Mouse (Mus musculus): ENCODE measurements around the gene D230025D16Rik. TPM values are rescaled to one million over a fixed set of nuclear protein-coding genes. Genes with fewer than 3 reads are reported as not detected.

The D230025D16Rik gene
- polyA plus RNA-seq, 1 experiment = 1.3 TPM

GRCm38 (mm10) chr8:105254966-105255350 lies 30.0 kb downstream of the D230025D16Rik start, which contains the start of gene B3gnt9:
Gene B3gnt9 (minus strand): TSS chr8:105255153.
- Histone ChIP-seq H3K36me3 (ENCODE audit: control insufficient read depth) (peaks cover 50% of the 10 kb centered on the region), H3K4me3 (replicated peaks) (peak within 1 kb of the TSS; percentile 83), H3K4me1 (ENCODE audit: control insufficient read depth) (peaks cover 53% of the 10 kb centered on the region), H3K9me3 (ENCODE audit: control insufficient read depth, low read length) (no peaks in the 10 kb centered on the region; the same call in 1 of the 2 replicates), H3K27me3 (ENCODE audit: control insufficient read depth) (peaks cover 23% of the 10 kb centered on the region)
- TF ChIP-seq GATA1 (IDR thresholded peaks at IDR 0.05; ENCODE audit: low read length) (no peak), TAL1 (IDR thresholded peaks at IDR 0.05; ENCODE audit: low read length) (no peak)

GRCm38 (mm10) chr8:105257318-105258114 lies 32.6 kb downstream of the D230025D16Rik start:
- peaks cover 44% of the 10 kb centered on the region for H3K27me3 ChIP-seq (ENCODE audit: control insufficient read depth)
- peaks cover 4% of the 10 kb centered on the region for H3K9me3 ChIP-seq (ENCODE audit: control insufficient read depth, low read length)
- no peak for TF ChIP-seq TAL1 (IDR thresholded peaks at IDR 0.05; ENCODE audit: low read length)
- no peak for TF ChIP-seq GATA1 (IDR thresholded peaks at IDR 0.05; ENCODE audit: low read length)
- no peak overlapping the region for H3K4me3 ChIP-seq (replicated peaks)
- peaks cover 27% of the 10 kb centered on the region for H3K36me3 ChIP-seq (ENCODE audit: control insufficient read depth)
- H3K4me1 ChIP-seq (ENCODE audit: control insufficient read depth) = peaks cover 69% of the 10 kb centered on the region

GRCm38 (mm10) chr8:105258911-105259720 lies 34.2 kb downstream of the D230025D16Rik start:
- H3K4me3 ChIP-seq (replicated peaks) = peak overlapping the region; percentile 40
- H3K4me1 ChIP-seq (ENCODE audit: control insufficient read depth) = peaks cover 66% of the 10 kb centered on the region
- H3K36me3 ChIP-seq (ENCODE audit: control insufficient read depth) = peaks cover 12% of the 10 kb centered on the region
- peaks cover 58% of the 10 kb centered on the region for H3K27me3 ChIP-seq (ENCODE audit: control insufficient read depth)
- TF ChIP-seq TAL1 (IDR thresholded peaks at IDR 0.05; ENCODE audit: low read length) = no peak
- TF ChIP-seq GATA1 (IDR thresholded peaks at IDR 0.05; ENCODE audit: low read length) = no peak
- peaks cover 4% of the 10 kb centered on the region for H3K9me3 ChIP-seq (ENCODE audit: control insufficient read depth, low read length)

- TF ChIP-seq GATA1 (IDR thresholded peaks at IDR 0.05; ENCODE audit: low read length) (no peak), TAL1 (IDR thresholded peaks at IDR 0.05; ENCODE audit: low read length) (no peak)
- Histone ChIP-seq H3K4me3 (replicated peaks) (peak overlapping the region; percentile 40), H3K4me1 (ENCODE audit: control insufficient read depth) (peaks cover 66% of the 10 kb centered on the region), H3K36me3 (ENCODE audit: control insufficient read depth) (peaks cover 12% of the 10 kb centered on the region), H3K27me3 (ENCODE audit: control insufficient read depth) (peaks cover 64% of the 10 kb centered on the region), H3K9me3 (ENCODE audit: control insufficient read depth, low read length) (peaks cover 4% of the 10 kb centered on the region)
Measured at GRCm38 (mm10) chr8:105259721-105260320, 34.9 kb downstream of the D230025D16Rik start.

- peaks cover 66% of the 10 kb centered on the region for H3K4me1 ChIP-seq (ENCODE audit: control insufficient read depth)
- peaks cover 12% of the 10 kb centered on the region for H3K36me3 ChIP-seq (ENCODE audit: control insufficient read depth)
- H3K27me3 ChIP-seq (ENCODE audit: control insufficient read depth) = peaks cover 71% of the 10 kb centered on the region
- H3K9me3 ChIP-seq (ENCODE audit: control insufficient read depth, low read length) = peaks cover 4% of the 10 kb centered on the region
- no peak for TF ChIP-seq GATA1 (IDR thresholded peaks at IDR 0.05; ENCODE audit: low read length)
- no peak for TF ChIP-seq TAL1 (IDR thresholded peaks at IDR 0.05; ENCODE audit: low read length)
- H3K4me3 ChIP-seq (replicated peaks) = no peak overlapping the region
Measured at GRCm38 (mm10) chr8:105260371-105261099, 35.6 kb downstream of the D230025D16Rik start.

- Histone ChIP-seq H3K9me3 (ENCODE audit: control insufficient read depth, low read length) (peaks cover 6% of the 10 kb centered on the region), H3K27me3 (ENCODE audit: control insufficient read depth) (peaks cover 79% of the 10 kb centered on the region), H3K4me3 (replicated peaks) (no peak overlapping the region), H3K36me3 (ENCODE audit: control insufficient read depth) (peaks cover 9% of the 10 kb centered on the region), H3K4me1 (ENCODE audit: control insufficient read depth) (peaks cover 56% of the 10 kb centered on the region)
- no peak for TF ChIP-seq TAL1 (IDR thresholded peaks at IDR 0.05; ENCODE audit: low read length)
- TF ChIP-seq GATA1 (IDR thresholded peaks at IDR 0.05; ENCODE audit: low read length) = no peak
Measured at GRCm38 (mm10) chr8:105261326-105261980, 36.5 kb downstream of the D230025D16Rik start.

- Histone ChIP-seq H3K9me3 (ENCODE audit: control insufficient read depth, low read length) (peaks cover 15% of the 10 kb centered on the region), H3K27me3 (ENCODE audit: control insufficient read depth) (peaks cover 91% of the 10 kb centered on the region), H3K4me1 (ENCODE audit: control insufficient read depth) (peaks cover 58% of the 10 kb centered on the region), H3K4me3 (replicated peaks) (peak overlapping the region; percentile 77), H3K36me3 (ENCODE audit: control insufficient read depth) (peaks cover 7% of the 10 kb centered on the region)
- no peak for TF ChIP-seq GATA1 (IDR thresholded peaks at IDR 0.05; ENCODE audit: low read length)
- no peak for TF ChIP-seq TAL1 (IDR thresholded peaks at IDR 0.05; ENCODE audit: low read length)
Measured at GRCm38 (mm10) chr8:105263244-105263912, 38.4 kb downstream of the D230025D16Rik start.

All from erythroblast, embryonic 14.5 days (primary cell).